Mouse (Mus musculus): ENCODE measurements at regions not wholly inside any gene's neighbourhood (a gene's known extent, or its start where the extent isn't known, plus 50 kb on each side); places are given as distances from the start of the nearest gene placed in this dataset.
A peak's percentile ranks its signal among the peaks of the same experiment; 100 is the strongest.

GRCm38 (mm10) chrX:9738904-9739303, 76.1 kb upstream of the Dynlt3 start:
- Histone ChIP-seq H3K4me2 (replicated peaks) (no peak overlapping the region), H3K4me3 (no peak overlapping the region), H3K36me3 (no peaks in the 10 kb centered on the region), H3K27me3 (no peaks in the 10 kb centered on the region), H3K9me3 (no peaks in the 10 kb centered on the region), H3K9ac (no peak overlapping the region), H3K4me1 (no peaks in the 10 kb centered on the region), H3K27ac (no peak overlapping the region)
- no peak for ATAC-seq (ENCODE audit: low FRiP score, low read depth)
- WGBS = 84% methylated on average over 2 of the region's 2 CpGs

- no peak for ATAC-seq (ENCODE audit: low FRiP score, low read depth)
- Histone ChIP-seq H3K36me3 (no peaks in the 10 kb centered on the region), H3K4me2 (replicated peaks) (no peak overlapping the region), H3K27ac (no peak overlapping the region), H3K9ac (no peak overlapping the region), H3K27me3 (no peaks in the 10 kb centered on the region), H3K4me3 (no peak overlapping the region), H3K4me1 (no peaks in the 10 kb centered on the region), H3K9me3 (no peaks in the 10 kb centered on the region)
- 75% methylated on average over 3 of the region's 3 CpGs for WGBS
Observed at GRCm38 (mm10) chrX:9742518-9742917, 79.7 kb upstream of the Dynlt3 start.

- Histone ChIP-seq H3K9me3 (no peaks in the 10 kb centered on the region), H3K4me3 (peak overlapping the region; percentile 40), H3K4me2 (replicated peaks) (peak overlapping the region; percentile 60), H3K27me3 (no peaks in the 10 kb centered on the region), H3K4me1 (no peaks in the 10 kb centered on the region), H3K9ac (no peak overlapping the region), H3K27ac (no peak overlapping the region), H3K36me3 (no peaks in the 10 kb centered on the region)
- peak; percentile 54; the same call in 1 of the 2 replicates for ATAC-seq (ENCODE audit: low FRiP score, low read depth)
- WGBS = 15% methylated on average over 24 of the region's 27 CpGs
Observed at GRCm38 (mm10) chrX:9747305-9747938, 84.6 kb upstream of the Dynlt3 start.

- Histone ChIP-seq H3K27me3 (no peaks in the 10 kb centered on the region), H3K4me2 (replicated peaks) (no peak overlapping the region), H3K36me3 (no peaks in the 10 kb centered on the region), H3K9me3 (no peaks in the 10 kb centered on the region), H3K27ac (no peak overlapping the region), H3K4me1 (no peaks in the 10 kb centered on the region), H3K4me3 (no peak overlapping the region), H3K9ac (no peak overlapping the region)
- ATAC-seq (ENCODE audit: low FRiP score, low read depth) = no peak
- WGBS = 72% methylated on average over 5 of the region's 5 CpGs
Observed at GRCm38 (mm10) chrX:9752954-9753572, 90.3 kb upstream of the Dynlt3 start.

- Histone ChIP-seq H3K36me3 (no peaks in the 10 kb centered on the region), H3K9ac (no peak overlapping the region), H3K27me3 (no peaks in the 10 kb centered on the region), H3K4me3 (no peak overlapping the region), H3K9me3 (no peaks in the 10 kb centered on the region), H3K27ac (no peak overlapping the region), H3K4me1 (no peaks in the 10 kb centered on the region), H3K4me2 (replicated peaks) (no peak overlapping the region)
- ATAC-seq (ENCODE audit: low FRiP score, low read depth) = no peak
Observed at GRCm38 (mm10) chrX:9769540-9769939, 77.2 kb upstream of the Hypm start.

- H3K4me3 ChIP-seq = no peak overlapping the region
- no peak overlapping the region for H3K27ac ChIP-seq
- H3K27me3 ChIP-seq = no peaks in the 10 kb centered on the region
- H3K9me3 ChIP-seq = no peaks in the 10 kb centered on the region
- no peaks in the 10 kb centered on the region for H3K36me3 ChIP-seq
- no peak overlapping the region for H3K9ac ChIP-seq
- H3K4me2 ChIP-seq (replicated peaks) = no peak overlapping the region
- no peaks in the 10 kb centered on the region for H3K4me1 ChIP-seq
- no peak for ATAC-seq (ENCODE audit: low FRiP score, low read depth)
- 80% methylated on average over 4 of the region's 4 CpGs for WGBS
Observed at GRCm38 (mm10) chrX:9777498-9777897, 69.2 kb upstream of the Hypm start.

- Histone ChIP-seq H3K9me3 (no peaks in the 10 kb centered on the region), H3K9ac (no peak overlapping the region), H3K36me3 (no peaks in the 10 kb centered on the region), H3K4me1 (no peaks in the 10 kb centered on the region), H3K4me3 (no peak overlapping the region), H3K4me2 (replicated peaks) (no peak overlapping the region), H3K27me3 (no peaks in the 10 kb centered on the region), H3K27ac (no peak overlapping the region)
- no peak for ATAC-seq (ENCODE audit: low FRiP score, low read depth)
- 84% methylated on average over 3 of the region's 3 CpGs for WGBS
Observed at GRCm38 (mm10) chrX:9789542-9789941, 57.2 kb upstream of the Hypm start.

All from limb, embryonic 13.5 days (tissue).